Mouse (Mus musculus) ES-Bruce4 (cell line): ENCODE data around the gene Tsga10ip.

Experiments used
- CTCF ChIP-seq: IDR thresholded peaks from one replicate; pipeline ENCODE4 v1.8.1; 2011; ENCODE audit warnings: low read depth, low read length
- EP300 ChIP-seq: IDR thresholded peaks from 2 replicates; pipeline ENCODE4 v1.6.1; 2011; ENCODE audit warnings: low read depth, low read length; ENCODE audit not compliant: insufficient read depth
- POLR2A ChIP-seq: IDR thresholded peaks from one replicate; pipeline ENCODE4 v1.8.1; 2011; ENCODE audit warnings: low read length; ENCODE audit not compliant: insufficient read depth

DNA sequence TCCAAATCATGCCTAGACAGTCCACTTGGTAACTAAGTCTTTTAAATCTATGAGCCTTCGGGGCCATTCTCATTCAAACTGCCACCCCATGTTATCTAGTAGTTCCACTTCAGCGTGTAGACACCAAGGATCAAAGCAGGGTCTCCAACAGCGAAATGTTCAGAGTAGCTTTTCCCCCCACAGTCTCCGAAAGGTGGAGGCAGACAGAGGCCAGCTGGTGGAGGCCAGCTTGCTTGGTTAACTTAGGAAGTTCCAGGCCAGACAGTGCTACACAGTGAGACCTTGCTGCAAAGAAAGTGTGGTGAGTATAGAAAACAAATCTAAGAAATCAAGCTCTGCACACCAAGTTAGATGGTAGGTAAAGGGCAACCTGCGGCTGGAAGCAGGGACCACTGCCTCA lies 8.3 kb upstream of the Tsga10ip start:
- no peak for TF ChIP-seq CTCF
- no peak for TF ChIP-seq EP300
- TF ChIP-seq POLR2A, result no peak
